Mouse (Mus musculus): ENCODE results near the gene Bag3. TPM values are rescaled to one million over a fixed set of nuclear protein-coding genes. Genes with fewer than 3 reads are reported as not detected.

Bag3 gene
- polyA plus RNA-seq, 1 experiment from 2014 or later: 22.5 TPM

- Histone ChIP-seq H3K4me2 (replicated peaks) (no peak overlapping the region), H3K27me3 (no peaks in the 10 kb centered on the region), H3K9ac (no peak overlapping the region), H3K4me1 (peaks cover 16% of the 10 kb centered on the region), H3K27ac (replicated peaks) (no peak overlapping the region), H3K4me3 (replicated peaks) (no peak overlapping the region), H3K9me3 (replicated peaks) (no peaks in the 10 kb centered on the region), H3K36me3 (no peaks in the 10 kb centered on the region)
- WGBS: 73% methylated on average over 4 of the region's 4 CpGs
- ATAC-seq (ENCODE audit: insufficient number of reproducible peaks, low FRiP score, low TSS enrichment, low read depth): no peak
These were observed 64.0 kb downstream of the Bag3 start for GRCm38 (mm10) chr7:128587334-128587933.

GRCm38 (mm10) chr7:128591345-128592084 lies 68.1 kb downstream of the Bag3 start:
- 0 out of 2 replicates have a peak, but pooled peaks have one; percentile 19 for ATAC-seq (ENCODE audit: insufficient number of reproducible peaks, low FRiP score, low TSS enrichment, low read depth)
- H3K27me3 ChIP-seq: no peaks in the 10 kb centered on the region
- H3K4me2 ChIP-seq (replicated peaks): no peak overlapping the region
- H3K9ac ChIP-seq: no peak overlapping the region
- no peak overlapping the region for H3K4me3 ChIP-seq (replicated peaks)
- no peaks in the 10 kb centered on the region for H3K36me3 ChIP-seq
- 14% methylated on average over 9 of the region's 9 CpGs for WGBS
- H3K9me3 ChIP-seq (replicated peaks): no peaks in the 10 kb centered on the region
- H3K27ac ChIP-seq (replicated peaks): peak overlapping the region; percentile 68
- H3K4me1 ChIP-seq: peaks cover 17% of the 10 kb centered on the region

DNA sequence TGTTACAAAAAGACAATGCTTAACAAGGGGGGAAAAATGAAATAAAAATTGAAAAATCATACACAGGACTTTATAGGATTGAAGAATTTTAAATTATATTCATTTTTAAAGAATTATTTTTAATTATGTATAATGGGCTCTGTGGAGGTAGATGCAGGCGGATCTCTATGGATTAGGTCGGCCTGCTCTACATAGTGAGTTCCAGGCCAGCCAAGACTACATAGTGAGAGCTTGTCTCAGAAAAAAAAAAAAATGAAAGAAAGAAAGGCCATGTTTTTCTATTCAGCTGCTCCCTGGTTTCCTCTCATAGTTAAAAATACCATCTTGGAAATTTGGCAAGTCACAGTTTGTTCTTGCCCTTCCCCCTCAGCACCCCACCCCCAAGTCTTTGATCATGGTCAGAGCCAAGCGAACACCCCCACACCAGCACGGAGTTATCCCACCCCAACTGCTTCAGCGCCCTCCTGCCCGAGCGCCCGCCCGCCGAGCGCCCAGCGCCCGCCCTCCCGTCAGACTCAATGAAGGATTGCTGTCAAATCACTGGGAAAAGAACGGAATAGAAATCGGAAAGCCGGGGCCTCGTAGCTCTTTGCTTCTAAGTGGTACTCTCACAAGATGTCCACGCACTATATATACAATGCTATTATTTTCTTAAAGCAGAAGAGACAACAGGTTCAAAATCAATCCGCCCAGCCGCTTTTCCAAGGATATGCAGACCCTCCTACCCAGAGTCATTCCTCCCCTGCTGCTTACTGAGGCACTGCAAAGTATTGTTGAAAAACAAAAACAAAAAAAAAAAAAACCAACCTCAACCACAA lies 68.9 kb downstream of the Bag3 start:
- peak overlapping the region; percentile 68 for H3K27ac ChIP-seq (replicated peaks)
- peak overlapping the region; percentile 27 for H3K4me3 ChIP-seq (replicated peaks)
- no peaks in the 10 kb centered on the region for H3K9me3 ChIP-seq (replicated peaks)
- H3K9ac ChIP-seq: no peak overlapping the region
- peak; percentile 54; the same call in 1 of the 2 replicates for ATAC-seq (ENCODE audit: insufficient number of reproducible peaks, low FRiP score, low TSS enrichment, low read depth)
- peaks cover 17% of the 10 kb centered on the region for H3K4me1 ChIP-seq
- WGBS: 4% methylated on average over 21 of the region's 21 CpGs
- H3K27me3 ChIP-seq: no peaks in the 10 kb centered on the region
- no peaks in the 10 kb centered on the region for H3K36me3 ChIP-seq
- peak overlapping the region; percentile 47 for H3K4me2 ChIP-seq (replicated peaks)

GRCm38 (mm10) chr7:128592936-128593241 lies 69.5 kb downstream of the Bag3 start:
- Histone ChIP-seq H3K36me3 (no peaks in the 10 kb centered on the region), H3K4me1 (peaks cover 17% of the 10 kb centered on the region), H3K27me3 (no peaks in the 10 kb centered on the region), H3K9ac (no peak overlapping the region), H3K4me2 (replicated peaks) (peak overlapping the region; percentile 47), H3K9me3 (replicated peaks) (no peaks in the 10 kb centered on the region), H3K4me3 (replicated peaks) (no peak overlapping the region), H3K27ac (replicated peaks) (peak overlapping the region; percentile 68)
- ATAC-seq (ENCODE audit: insufficient number of reproducible peaks, low FRiP score, low TSS enrichment, low read depth): no peak
- whole genome bisulfite sequencing: 12% methylated on average over 6 of the region's 6 CpGs

- H3K27me3 ChIP-seq: no peaks in the 10 kb centered on the region
- H3K4me1 ChIP-seq: peaks cover 15% of the 10 kb centered on the region
- WGBS: 89% methylated on average over 2 of the region's 2 CpGs
- H3K36me3 ChIP-seq: no peaks in the 10 kb centered on the region
- ATAC-seq (ENCODE audit: insufficient number of reproducible peaks, low FRiP score, low TSS enrichment, low read depth): no peak
- no peaks in the 10 kb centered on the region for H3K9me3 ChIP-seq (replicated peaks)
- H3K27ac ChIP-seq (replicated peaks): no peak overlapping the region
- H3K4me3 ChIP-seq (replicated peaks): no peak overlapping the region
- no peak overlapping the region for H3K9ac ChIP-seq
- no peak overlapping the region for H3K4me2 ChIP-seq (replicated peaks)
These were observed 72.9 kb downstream of the Bag3 start for GRCm38 (mm10) chr7:128596274-128596673.

Small RNA genes lying within 50 kb of the gene (microRNA-seq; reads per million reads assigned to microRNA genes)
- gene Gm24365 (ENCODE audit: borderline number of aligned reads): not detected

Other genes starting within 250 kb of the Bag3 start
- gene BC017158, start 225.4 kb upstream of the Bag3 start, polyA plus RNA-seq (2015; fragmentation: Nextera tagmentation; extraction: Ambion mirVana): 26.6 and 27.0 TPM in 2 replicates
- gene Rgs10, start 104.9 kb upstream of the Bag3 start, polyA plus RNA-seq (2015; fragmentation: Nextera tagmentation; extraction: Ambion mirVana): 14.0 and 14.8 TPM in 2 replicates
- 28.5 and 30.4 TPM in 2 replicates for gene Tial1, start 61.9 kb upstream of the Bag3 start, polyA plus RNA-seq (2015; fragmentation: Nextera tagmentation; extraction: Ambion mirVana)
- 15.6 and 18.8 TPM in 2 replicates for gene Inpp5f, start 87.7 kb downstream of the Bag3 start, polyA plus RNA-seq (2015; fragmentation: Nextera tagmentation; extraction: Ambion mirVana)
- gene Mcmbp, start 216.9 kb downstream of the Bag3 start, polyA plus RNA-seq (2015; fragmentation: Nextera tagmentation; extraction: Ambion mirVana): 53.8 and 54.5 TPM in 2 replicates
- gene Sec23ip, start 221.3 kb downstream of the Bag3 start, polyA plus RNA-seq (2015; fragmentation: Nextera tagmentation; extraction: Ambion mirVana): 35.3 and 38.2 TPM in 2 replicates